Mouse (Mus musculus) forebrain, embryonic 10.5 days (tissue): ENCODE results near the gene Pgbd5. TPM values are rescaled to one million over a fixed set of nuclear protein-coding genes. Genes with fewer than 3 reads are reported as not detected.
A peak's percentile ranks its signal among the peaks of the same experiment; 100 is the strongest.

Experiments used
- DNase-seq: peaks from one replicate; pipeline ENCODE4 v3.0.0-alpha.2; 2017; ENCODE audit warnings: low spot score; ENCODE audit errors: extremely low spot score
- H3K27ac ChIP-seq: fragments of 300-500 bp; sonication (generic); 2 replicates; pipeline ENCODE4 v1.5.1; 2016; ENCODE audit warnings: mild to moderate bottlenecking
- H3K27me3 ChIP-seq: fragments of 300-500 bp; sonication (generic); 2 replicates; pipeline ENCODE4 v1.6.1; 2016; ENCODE audit warnings: mild to moderate bottlenecking; ENCODE audit not compliant: poor library complexity, severe bottlenecking
- H3K36me3 ChIP-seq: fragments of 300-500 bp; sonication (generic); replicated peaks from 2 replicates; pipeline ENCODE4 v1.6.1; 2016; ENCODE audit warnings: mild to moderate bottlenecking, moderate library complexity
- H3K4me1 ChIP-seq: fragments of 300-500 bp; sonication (generic); 2 replicates; pipeline ENCODE4 v1.6.1; 2016
- H3K4me3 ChIP-seq: fragments of 300-500 bp; sonication (generic); 2 replicates; pipeline ENCODE4 v1.5.1; 2016; ENCODE audit warnings: mild to moderate bottlenecking, moderate library complexity
- H3K9me3 ChIP-seq: fragments of 300-500 bp; sonication (generic); 2 replicates; pipeline ENCODE4 v1.6.1; 2016; ENCODE audit warnings: mild to moderate bottlenecking, moderate library complexity
- WGBS: fragments of 180-500 bp; shearing (Covaris S2); methylation state at CpG from one replicate; pipeline ENCODE4 v1.1.7; 2016; 5-methylcytosine and 5-hydroxymethylcytosine counted together
- polyA plus RNA-seq: library from polyadenylated mRNA; unstranded; fragments of >200 nt; fragmentation: Nextera tagmentation; extraction: Ambion mirVana; gene quantifications from 2 replicates; pipeline ENCODE4 v1.2.1, GENCODE M21; 2016

The Pgbd5 gene
- 1.9 and 2.5 TPM in 2 replicates for polyA plus RNA-seq

DNA sequence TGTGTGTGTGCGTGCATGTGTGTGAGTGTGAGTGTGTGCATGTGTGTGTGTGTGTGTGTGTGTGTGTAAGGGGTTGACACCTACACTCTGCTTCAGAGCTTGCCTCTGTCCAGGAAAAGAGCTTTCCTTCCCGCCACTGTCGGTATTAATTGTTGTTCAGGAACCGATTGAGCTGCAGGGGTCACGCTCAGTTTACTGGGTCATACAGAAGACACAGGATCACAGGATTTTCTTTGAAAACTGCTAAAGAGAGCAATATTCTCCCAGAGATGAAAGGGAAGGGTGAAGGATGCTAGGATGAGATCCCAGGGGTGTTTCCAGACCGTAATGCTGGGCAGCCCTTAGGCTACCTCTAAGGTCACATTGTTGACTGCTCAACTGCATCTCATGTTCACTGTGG lies at the start of gene Pgbd5:
Pgbd5 (minus strand) TSS at position 101 of the 400 bp plus-strand sequence.
- Histone ChIP-seq H3K4me3 (no peak within 1 kb of the TSS), H3K4me1 (peaks cover 31% of the 10 kb centered on the region), H3K9me3 (no peaks in the 10 kb centered on the region), H3K27ac (no peak within 1 kb of the TSS), H3K36me3 (no peaks in the 10 kb centered on the region), H3K27me3 (peaks cover 9% of the 10 kb centered on the region; the same call in 1 of the 2 replicates)
- WGBS = 84% methylated on average over 6 of the region's 6 CpGs
- no peak for DNase-seq

DNA sequence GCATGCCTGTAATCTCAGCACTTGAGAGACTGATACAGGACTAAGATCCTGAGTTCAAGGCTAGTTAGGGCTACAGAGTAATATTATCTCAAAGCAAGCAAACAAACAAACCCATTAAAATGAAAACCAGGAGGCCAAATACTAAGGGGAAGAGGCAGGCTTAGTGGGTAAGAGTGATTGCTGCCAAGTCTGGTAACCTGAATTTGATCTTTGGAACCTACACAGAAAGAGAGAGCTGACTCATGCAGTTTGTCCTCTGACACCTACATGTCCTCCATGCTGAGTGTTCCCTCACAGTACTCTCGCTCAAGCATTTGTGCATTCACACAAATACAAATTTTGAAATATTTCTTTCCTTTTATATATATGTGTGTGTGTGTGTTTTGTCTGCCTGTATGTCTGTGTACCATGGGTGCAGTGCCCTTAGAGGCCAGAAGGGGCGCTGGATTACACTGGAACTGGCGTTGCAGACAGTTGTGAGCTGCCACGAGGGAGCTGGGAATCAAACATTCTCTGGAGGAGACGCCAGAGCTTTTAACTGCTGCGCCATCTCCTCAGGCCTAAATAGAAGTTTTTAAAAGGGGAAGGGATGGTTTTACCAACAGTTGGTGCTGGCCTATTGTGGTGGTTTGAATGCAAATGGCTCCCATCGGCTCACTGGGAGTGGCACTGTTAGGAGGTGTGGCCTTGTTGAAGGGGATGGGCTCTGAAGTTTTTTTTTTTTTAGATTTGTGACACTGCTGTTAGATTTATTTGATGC lies 44.1 kb upstream of the Pgbd5 start:
- Histone ChIP-seq H3K27me3 (no peaks in the 10 kb centered on the region), H3K4me1 (peaks cover 7% of the 10 kb centered on the region), H3K36me3 (no peaks in the 10 kb centered on the region), H3K27ac (no peak overlapping the region), H3K9me3 (peaks cover 3% of the 10 kb centered on the region; the same call in 1 of the 2 replicates), H3K4me3 (no peak overlapping the region)
- WGBS = 76% methylated on average over 7 of the region's 7 CpGs
- DNase-seq = no peak

DNA sequence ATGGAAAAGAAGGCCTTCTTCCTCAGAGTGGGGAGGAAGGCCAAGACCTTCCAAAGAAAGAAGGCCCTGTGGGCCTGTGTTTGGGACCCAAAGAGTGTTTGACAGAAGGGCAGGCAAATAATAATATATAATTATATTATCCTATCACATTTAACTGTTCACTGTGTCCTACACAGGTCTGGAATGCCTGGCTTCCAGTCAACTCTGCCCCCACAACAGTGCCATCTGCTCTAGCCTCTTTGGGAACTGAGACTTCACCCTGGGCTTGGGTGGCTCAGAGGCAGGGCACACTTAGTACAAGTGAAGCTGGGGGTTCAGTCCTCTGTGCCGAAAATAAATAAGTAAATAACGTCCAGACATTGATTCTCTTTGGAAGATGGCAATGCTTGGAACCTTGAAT lies 43.3 kb upstream of the Pgbd5 start:
- Histone ChIP-seq H3K9me3 (peaks cover 3% of the 10 kb centered on the region; the same call in 1 of the 2 replicates), H3K27ac (no peak overlapping the region), H3K4me1 (peaks cover 6% of the 10 kb centered on the region), H3K27me3 (no peaks in the 10 kb centered on the region), H3K36me3 (no peaks in the 10 kb centered on the region), H3K4me3 (no peak overlapping the region)
- WGBS = 90% methylated on average over 2 of the region's 2 CpGs
- no peak for DNase-seq

DNA sequence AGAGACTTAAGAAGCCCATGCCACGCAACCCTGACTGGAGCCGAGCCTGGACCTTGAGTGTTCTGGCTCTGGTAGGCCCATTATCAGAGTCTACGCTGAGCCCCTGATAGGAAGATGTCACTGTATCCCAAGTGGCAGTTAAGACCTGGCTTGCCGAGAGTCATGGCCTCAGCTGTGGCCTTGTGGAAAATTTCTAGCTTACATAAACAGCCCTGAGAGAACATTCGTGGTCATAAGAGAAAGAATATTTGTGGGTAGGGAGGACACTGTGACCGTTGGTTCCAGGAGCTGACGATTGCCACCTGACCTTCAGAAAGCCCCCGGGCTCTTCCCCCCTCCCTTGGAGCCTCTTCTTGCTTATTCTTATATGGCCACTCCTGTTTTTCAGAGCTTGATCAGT lies 40.9 kb upstream of the Pgbd5 start:
- no peak overlapping the region for H3K4me3 ChIP-seq
- H3K27me3 ChIP-seq = no peaks in the 10 kb centered on the region
- WGBS = 90% methylated on average over 8 of the region's 8 CpGs
- peaks cover 9% of the 10 kb centered on the region for H3K4me1 ChIP-seq
- no peak overlapping the region for H3K27ac ChIP-seq
- peaks cover 3% of the 10 kb centered on the region; the same call in 1 of the 2 replicates for H3K9me3 ChIP-seq
- no peak for DNase-seq
- no peaks in the 10 kb centered on the region for H3K36me3 ChIP-seq

DNA sequence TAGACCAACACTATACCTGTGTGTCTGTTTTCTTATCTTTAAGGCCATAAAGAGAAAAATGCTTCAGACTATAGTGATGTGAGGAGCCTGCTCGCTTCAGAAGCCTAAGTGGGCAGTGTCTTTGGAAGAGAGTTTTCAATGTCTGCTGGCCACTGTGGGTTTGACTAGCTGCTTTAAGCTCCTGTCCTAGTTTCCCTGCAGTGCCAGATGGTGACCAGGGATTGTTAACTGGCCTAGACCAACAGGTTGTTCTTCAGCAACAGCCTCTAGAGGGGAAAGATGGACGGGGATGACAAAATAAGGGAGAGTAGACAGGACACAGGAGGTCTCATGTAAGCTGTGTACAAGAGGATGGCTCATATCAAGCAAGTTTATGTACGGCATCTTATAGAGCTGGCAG lies 39.8 kb upstream of the Pgbd5 start:
- no peaks in the 10 kb centered on the region for H3K36me3 ChIP-seq
- no peak for DNase-seq
- peaks cover 3% of the 10 kb centered on the region; the same call in 1 of the 2 replicates for H3K9me3 ChIP-seq
- H3K4me3 ChIP-seq = no peak overlapping the region
- 79% methylated on average over 3 of the region's 3 CpGs for WGBS
- H3K27me3 ChIP-seq = no peaks in the 10 kb centered on the region
- peaks cover 9% of the 10 kb centered on the region for H3K4me1 ChIP-seq
- H3K27ac ChIP-seq = no peak overlapping the region

DNA sequence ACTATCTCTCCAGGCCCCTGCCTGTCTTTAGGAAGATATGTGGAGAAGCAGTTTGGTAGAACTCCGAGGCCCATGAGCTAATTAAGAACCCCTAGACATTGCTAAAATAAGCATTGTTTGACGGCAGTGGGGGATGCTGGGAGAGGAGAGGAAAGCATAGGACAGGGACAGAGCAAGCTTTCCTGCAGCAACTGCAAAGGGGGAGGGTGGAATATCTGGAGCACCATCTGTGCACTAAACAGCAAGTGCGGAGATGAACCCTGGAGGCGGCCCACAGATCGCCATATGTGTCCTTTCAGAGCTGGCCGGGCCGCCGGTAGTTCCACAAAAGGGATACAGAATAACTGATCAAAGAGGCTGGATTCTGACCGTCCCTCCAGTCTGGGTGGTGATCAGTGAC lies 37.2 kb upstream of the Pgbd5 start:
- Histone ChIP-seq H3K4me3 (no peak overlapping the region), H3K27ac (0 out of 2 replicates have a peak overlapping the region, but pooled peaks have one; percentile 4), H3K4me1 (peaks cover 13% of the 10 kb centered on the region), H3K36me3 (no peaks in the 10 kb centered on the region), H3K9me3 (no peaks in the 10 kb centered on the region), H3K27me3 (no peaks in the 10 kb centered on the region)
- no peak for DNase-seq
- 81% methylated on average over 9 of the region's 9 CpGs for WGBS

DNA sequence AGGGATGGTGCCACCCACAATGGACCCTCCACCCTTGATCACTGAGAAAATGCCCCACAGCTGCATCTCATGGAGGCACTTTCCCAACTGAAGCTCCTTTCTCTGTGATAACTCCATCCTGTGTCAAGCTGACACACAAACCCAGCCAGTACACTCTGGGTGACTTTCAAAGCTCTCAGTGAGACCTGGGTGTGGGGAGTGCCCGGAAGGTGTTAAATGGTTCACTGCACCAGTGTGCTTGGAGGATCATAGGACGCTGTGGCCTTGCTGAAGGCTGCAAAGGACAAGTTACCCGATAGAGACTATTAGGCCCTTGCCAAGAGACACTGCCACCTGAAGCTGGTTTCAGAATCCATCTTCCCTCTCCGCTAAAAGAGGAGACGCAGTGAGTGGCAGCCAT lies 36.2 kb upstream of the Pgbd5 start:
- 84% methylated on average over 5 of the region's 5 CpGs for WGBS
- Histone ChIP-seq H3K27ac (no peak overlapping the region), H3K4me1 (peaks cover 13% of the 10 kb centered on the region), H3K36me3 (no peaks in the 10 kb centered on the region), H3K4me3 (no peak overlapping the region), H3K9me3 (no peaks in the 10 kb centered on the region), H3K27me3 (no peaks in the 10 kb centered on the region)
- no peak for DNase-seq

DNA sequence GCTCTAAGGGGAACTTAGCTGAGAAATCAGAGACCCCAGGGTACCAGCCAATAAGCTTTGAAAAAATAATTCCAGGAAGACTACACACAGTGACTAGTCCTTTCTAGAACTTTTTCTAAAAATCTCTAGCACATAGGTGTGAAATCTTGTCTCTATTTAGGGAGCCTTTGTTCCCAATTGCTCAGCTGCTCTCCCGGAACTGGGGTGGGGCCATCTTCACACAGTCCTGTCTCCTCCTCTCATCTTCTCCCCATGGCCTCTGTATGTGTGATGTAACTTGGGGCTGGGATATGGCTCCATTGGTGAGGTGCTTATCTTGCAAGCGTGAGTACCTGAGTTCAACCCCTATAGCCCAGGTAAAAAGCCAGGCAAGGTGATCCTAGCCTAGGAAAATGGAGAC lies 25.2 kb upstream of the Pgbd5 start:
- no peaks in the 10 kb centered on the region for H3K9me3 ChIP-seq
- H3K4me3 ChIP-seq = no peak overlapping the region
- no peak for DNase-seq
- peaks cover 9% of the 10 kb centered on the region for H3K4me1 ChIP-seq
- no peaks in the 10 kb centered on the region for H3K27me3 ChIP-seq
- no peaks in the 10 kb centered on the region for H3K36me3 ChIP-seq
- no peak overlapping the region for H3K27ac ChIP-seq
- 83% methylated on average over 2 of the region's 2 CpGs for WGBS

DNA sequence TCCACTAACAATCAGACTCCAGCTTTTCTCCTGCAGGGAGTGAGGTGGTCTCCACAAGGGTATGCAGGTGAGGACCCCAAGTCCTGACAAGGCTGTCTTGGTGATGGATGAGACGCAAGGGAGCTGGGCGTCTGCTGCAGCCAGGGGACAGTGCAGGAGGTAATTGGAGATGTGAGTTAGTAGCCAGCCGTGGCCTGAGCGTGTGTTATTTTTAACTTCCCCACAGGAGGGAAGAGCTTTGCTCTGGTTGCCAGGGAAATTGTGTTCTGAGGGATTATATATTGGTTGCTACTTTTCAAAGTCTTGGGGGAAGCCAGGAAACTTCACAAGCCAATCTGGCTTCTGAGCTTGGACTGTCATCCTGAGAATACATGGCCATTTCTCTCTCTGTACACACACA lies 23.7 kb upstream of the Pgbd5 start:
- Histone ChIP-seq H3K27ac (no peak overlapping the region), H3K4me3 (no peak overlapping the region), H3K4me1 (peaks cover 9% of the 10 kb centered on the region), H3K36me3 (no peaks in the 10 kb centered on the region), H3K27me3 (no peaks in the 10 kb centered on the region), H3K9me3 (no peaks in the 10 kb centered on the region)
- 62% methylated on average over 4 of the region's 4 CpGs for WGBS
- no peak for DNase-seq

DNA sequence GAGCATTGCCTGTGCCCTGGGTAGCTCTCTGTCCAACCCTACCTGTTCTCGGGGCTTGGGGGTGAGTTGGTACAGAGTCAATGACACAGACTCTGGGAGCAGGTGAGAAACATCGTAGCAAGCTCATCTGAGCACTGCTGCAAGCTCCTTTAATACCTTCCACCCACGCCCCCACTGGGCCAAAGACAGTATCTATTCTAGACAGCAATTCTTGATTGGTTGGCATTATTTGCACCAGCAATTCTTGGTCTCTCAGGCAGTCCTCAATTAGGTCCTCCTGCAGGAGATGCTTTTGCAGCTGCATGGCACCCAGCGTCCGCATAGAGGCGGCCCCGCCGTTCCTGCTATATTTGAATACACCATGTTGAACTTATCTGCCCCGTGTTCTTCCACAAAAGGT lies 22.7 kb upstream of the Pgbd5 start:
- Histone ChIP-seq H3K9me3 (no peaks in the 10 kb centered on the region), H3K4me3 (no peak overlapping the region), H3K27ac (no peak overlapping the region), H3K36me3 (no peaks in the 10 kb centered on the region), H3K4me1 (peaks cover 9% of the 10 kb centered on the region), H3K27me3 (no peaks in the 10 kb centered on the region)
- 89% methylated on average over 9 of the region's 9 CpGs for WGBS
- no peak for DNase-seq

DNA sequence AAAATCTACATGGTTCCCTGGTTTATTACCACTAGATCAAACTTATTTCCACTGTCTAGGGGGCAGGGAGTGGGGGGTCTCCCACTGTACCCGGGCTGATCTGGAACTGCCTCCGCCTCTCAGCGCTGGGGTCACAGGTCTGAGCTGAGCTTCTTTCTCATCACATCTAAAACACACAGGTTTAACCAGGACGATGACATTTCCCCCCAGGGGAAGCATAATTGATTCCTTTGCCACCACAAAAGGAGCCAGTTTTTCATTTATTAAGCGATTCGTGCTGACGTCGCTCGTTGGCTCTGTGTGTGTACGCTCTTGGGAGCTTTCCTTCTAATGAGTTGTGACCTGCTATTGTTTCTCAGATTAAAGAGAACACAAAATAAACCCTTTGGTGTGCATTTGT lies 21.6 kb upstream of the Pgbd5 start:
- Histone ChIP-seq H3K4me1 (peaks cover 9% of the 10 kb centered on the region), H3K36me3 (no peaks in the 10 kb centered on the region), H3K9me3 (no peaks in the 10 kb centered on the region), H3K27me3 (no peaks in the 10 kb centered on the region), H3K27ac (no peak overlapping the region), H3K4me3 (no peak overlapping the region)
- 58% methylated on average over 10 of the region's 10 CpGs for WGBS
- DNase-seq = no peak

DNA sequence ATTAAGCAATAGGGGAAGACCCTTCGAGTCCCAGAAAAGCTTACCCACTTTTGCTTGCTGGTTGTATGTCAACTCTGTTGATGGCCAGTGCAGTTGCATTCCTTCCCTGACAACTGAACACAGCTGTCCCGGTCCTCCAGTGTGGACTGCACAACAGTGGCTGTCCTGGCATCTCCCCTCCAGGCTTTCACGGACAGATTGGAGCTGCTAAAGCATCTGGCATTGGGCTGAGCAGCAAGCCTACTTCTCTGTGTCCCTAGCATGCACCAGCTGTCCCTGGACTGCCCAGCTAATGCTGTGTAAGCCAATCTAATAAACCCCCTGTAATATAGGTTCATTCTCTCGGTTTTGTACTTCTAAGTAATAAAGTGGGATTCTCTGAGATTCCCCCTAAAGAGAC lies 21.2 kb upstream of the Pgbd5 start:
- DNase-seq = no peak

DNA sequence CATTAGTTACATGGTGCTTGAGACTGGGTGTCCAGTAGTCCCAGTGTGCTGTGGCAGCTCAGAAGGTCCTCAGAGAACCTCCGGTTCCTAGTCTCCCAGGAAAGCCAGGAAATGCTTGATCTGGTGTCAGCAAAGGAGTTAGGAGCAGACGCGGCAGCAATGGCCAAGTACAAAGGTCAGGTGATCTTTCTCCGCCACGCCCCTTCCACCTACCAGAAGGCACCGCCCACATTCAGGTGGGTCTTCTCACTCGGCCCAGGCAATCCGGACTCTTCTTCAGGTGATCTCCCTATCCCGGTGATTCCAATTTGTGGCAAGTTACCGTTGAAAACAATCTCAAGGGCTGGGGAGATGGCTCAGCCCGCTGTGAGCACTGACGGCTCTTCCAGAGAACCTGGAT lies 20.2 kb upstream of the Pgbd5 start:
- WGBS = 44% methylated on average over 12 of the region's 12 CpGs
- DNase-seq = no peak
- no peak overlapping the region for H3K27ac ChIP-seq

More for the DNA sequence above, 21.2 kb upstream of the Pgbd5 start:
- Histone ChIP-seq H3K36me3 (no peaks in the 10 kb centered on the region), H3K4me3 (no peak overlapping the region), H3K9me3 (no peaks in the 10 kb centered on the region), H3K27me3 (no peaks in the 10 kb centered on the region), H3K4me1 (peaks cover 9% of the 10 kb centered on the region), H3K27ac (no peak overlapping the region)
- WGBS = 71% methylated on average over 4 of the region's 4 CpGs

More for the DNA sequence above, 20.2 kb upstream of the Pgbd5 start:
- no peaks in the 10 kb centered on the region for H3K9me3 ChIP-seq
- no peak overlapping the region for H3K4me3 ChIP-seq
- no peaks in the 10 kb centered on the region for H3K27me3 ChIP-seq
- H3K4me1 ChIP-seq = peaks cover 9% of the 10 kb centered on the region
- no peaks in the 10 kb centered on the region for H3K36me3 ChIP-seq
